Mouse (Mus musculus) small intestine, adult 2 months (tissue): ENCODE measurements around the gene Tpi1. TPM values are rescaled to one million over a fixed set of nuclear protein-coding genes. Genes with fewer than 3 reads are reported as not detected.
"Not testable (repeated sequence)": the region's sequence is repeated elsewhere in the genome, so short reads cannot be mapped to it uniquely, and the experiment has no call there.

Experiments
- H3K27ac ChIP-seq: fragments of 200-500 bp; 2 replicates; pipeline ENCODE4 v1.5.1; 2012; ENCODE audit warnings: low read depth, low read length, control low read depth, inconsistent platforms; ENCODE audit not compliant: insufficient read depth
- H3K27me3 ChIP-seq: fragments of 200-500 bp; 2 replicates; pipeline ENCODE4 v1.6.1; 2012; ENCODE audit warnings: mild to moderate bottlenecking, moderate library complexity, low read length, inconsistent platforms; ENCODE audit not compliant: control insufficient read depth, insufficient read depth
- H3K36me3 ChIP-seq: fragments of 200-500 bp; 2 replicates; pipeline ENCODE4 v1.6.1; 2012; ENCODE audit warnings: mild to moderate bottlenecking, low read length, control low read depth, inconsistent platforms; ENCODE audit not compliant: control insufficient read depth, insufficient read depth
- H3K4me1 ChIP-seq: fragments of 200-500 bp; 2 replicates; pipeline ENCODE4 v1.6.1; 2012; ENCODE audit warnings: low read length, inconsistent platforms, mixed read lengths; ENCODE audit not compliant: control insufficient read depth, insufficient read depth, insufficient read length
- H3K4me3 ChIP-seq: fragments of 200-500 bp; 2 replicates; pipeline ENCODE4 v1.5.1; 2012; ENCODE audit warnings: low read depth, mild to moderate bottlenecking, control low read depth, inconsistent platforms, low read length, moderate library complexity
- CTCF ChIP-seq: fragments of 200-500 bp; IDR thresholded peaks from 2 replicates; pipeline ENCODE4 v1.5.1; 2012; ENCODE audit warnings: low read depth, mild to moderate bottlenecking, control low read depth, inconsistent platforms, low read length, moderate library complexity, mixed read lengths; ENCODE audit not compliant: insufficient replicate concordance, insufficient read length; ENCODE audit errors: extremely low read depth
- POLR2A ChIP-seq: fragments of 200-500 bp; IDR thresholded peaks from 2 replicates; pipeline ENCODE4 v1.6.1; 2012; ENCODE audit warnings: low read depth, mild to moderate bottlenecking, control low read depth, inconsistent platforms, low read length, moderate library complexity
- WGBS: fragments of 180-500 bp; shearing (Covaris S2); methylation state at CpG from one replicate; pipeline ENCODE4 v1.1.7; 2018; 5-methylcytosine and 5-hydroxymethylcytosine counted together
- polyA plus RNA-seq: library from polyadenylated mRNA; depleted of rRNA; stranded (reverse); fragments of >200 nt; gene quantifications from 2 replicates; pipeline ENCODE4 v1.2.3, GENCODE M21; 2012

Tpi1 gene
- polyA plus RNA-seq, 1 experiment: 801 TPM

GRCm38 (mm10) chr6:124807986-124808357 lies 6.1 kb downstream of the Tpi1 start:
- no peak for TF ChIP-seq CTCF
- H3K36me3 ChIP-seq: peaks cover 16% of the 10 kb centered on the region
- no peaks in the 10 kb centered on the region for H3K27me3 ChIP-seq
- peaks cover 22% of the 10 kb centered on the region for H3K4me1 ChIP-seq
- peak overlapping the region; percentile 94 for H3K27ac ChIP-seq
- peak overlapping the region; percentile 68; the same call in 1 of the 2 replicates for H3K4me3 ChIP-seq
- 39% methylated on average over 6 of the region's 6 CpGs for WGBS

GRCm38 (mm10) chr6:124807366-124807765 lies 6.7 kb downstream of the Tpi1 start:
- WGBS: 78% methylated on average over 4 of the region's 4 CpGs
- Histone ChIP-seq H3K36me3 (peaks cover 15% of the 10 kb centered on the region), H3K27me3 (no peaks in the 10 kb centered on the region), H3K4me1 (peaks cover 22% of the 10 kb centered on the region), H3K4me3 (no peak overlapping the region), H3K27ac (peak overlapping the region; percentile 94)
- TF ChIP-seq CTCF: no peak
- TF ChIP-seq POLR2A: no peak

GRCm38 (mm10) chr6:124806446-124807140 lies 7.5 kb downstream of the Tpi1 start:
- peaks cover 7% of the 10 kb centered on the region for H3K36me3 ChIP-seq
- WGBS: 75% methylated on average over 7 of the region's 7 CpGs
- H3K4me3 ChIP-seq: no peak overlapping the region
- peak overlapping the region; percentile 88 for H3K27ac ChIP-seq
- H3K27me3 ChIP-seq: no peaks in the 10 kb centered on the region
- peaks cover 19% of the 10 kb centered on the region for H3K4me1 ChIP-seq
- no peak for TF ChIP-seq POLR2A
- no peak for TF ChIP-seq CTCF

GRCm38 (mm10) chr6:124805341-124806321 lies 8.5 kb downstream of the Tpi1 start:
- H3K27me3 ChIP-seq: no peaks in the 10 kb centered on the region
- H3K4me3 ChIP-seq: peak overlapping the region; percentile 70
- 2% methylated on average over 34 of the region's 34 CpGs for WGBS
- peaks cover 2% of the 10 kb centered on the region; the same call in 1 of the 2 replicates for H3K36me3 ChIP-seq
- H3K4me1 ChIP-seq: peaks cover 19% of the 10 kb centered on the region
- no peak; the same call in 1 of the 2 replicates for TF ChIP-seq POLR2A
- TF ChIP-seq CTCF: peak; percentile 38; the same call in 1 of the 2 replicates
- H3K27ac ChIP-seq: peak overlapping the region; percentile 88

- Histone ChIP-seq H3K4me3 (no peak overlapping the region), H3K36me3 (no peaks in the 10 kb centered on the region), H3K27ac (no peak overlapping the region), H3K27me3 (no peaks in the 10 kb centered on the region), H3K4me1 (peaks cover 14% of the 10 kb centered on the region)
- TF ChIP-seq POLR2A: no peak
- TF ChIP-seq CTCF: no peak
- 65% methylated on average over 3 of the region's 3 CpGs for WGBS
Observed at GRCm38 (mm10) chr6:124804341-124804740, 9.8 kb downstream of the Tpi1 start.

- H3K4me1 ChIP-seq: peaks cover 14% of the 10 kb centered on the region
- not testable (repeated sequence) for H3K27me3 ChIP-seq, H3K4me3 ChIP-seq, H3K36me3 ChIP-seq, H3K27ac ChIP-seq
- 95% methylated on average over 4 of the region's 4 CpGs for WGBS
Observed at GRCm38 (mm10) chr6:124803691-124804090, 10.4 kb downstream of the Tpi1 start.

GRCm38 (mm10) chr6:124803061-124803460 lies 11.0 kb downstream of the Tpi1 start:
- WGBS: 81% methylated on average over 3 of the region's 3 CpGs
- H3K27ac ChIP-seq: no peak overlapping the region

GRCm38 (mm10) chr6:124802400-124802799 lies 11.7 kb downstream of the Tpi1 start:
- H3K27me3 ChIP-seq, H3K4me3 ChIP-seq, H3K36me3 ChIP-seq, H3K4me1 ChIP-seq: not testable (repeated sequence)
- 13% methylated on average over 7 of the region's 9 CpGs for WGBS
- peak overlapping the region; percentile 74 for H3K27ac ChIP-seq

More at GRCm38 (mm10) chr6:124803061-124803460, 11.0 kb downstream of the Tpi1 start:
- Histone ChIP-seq H3K36me3 (no peaks in the 10 kb centered on the region), H3K4me1 (peaks cover 12% of the 10 kb centered on the region), H3K4me3 (no peak overlapping the region), H3K27me3 (no peaks in the 10 kb centered on the region)
- TF ChIP-seq POLR2A (no peak), CTCF (no peak)
